Mouse (Mus musculus): ENCODE measurements around the gene Wdr60.

DNA sequence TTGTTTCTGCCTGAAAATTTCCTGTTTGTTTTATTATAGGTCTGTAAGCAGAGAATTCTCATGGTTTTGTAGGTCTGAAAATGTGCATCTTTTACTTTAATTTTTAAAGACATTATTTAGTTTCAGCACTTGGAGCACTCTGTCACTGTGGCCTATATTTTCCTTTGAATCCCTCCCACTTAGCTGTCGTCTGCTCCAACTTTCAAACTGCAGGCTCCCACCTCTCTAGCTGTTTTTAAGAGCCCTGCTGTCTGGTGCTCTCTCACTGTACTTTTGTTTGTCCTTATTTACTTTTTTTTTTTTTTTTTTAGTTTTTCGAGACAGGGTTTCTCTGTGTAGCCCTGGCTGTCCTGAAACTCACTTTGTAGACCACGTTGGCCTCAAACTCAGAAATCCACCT, 24.0 kb downstream of the Wdr60 start:
- no peak for TF ChIP-seq POLR2A (IDR thresholded peaks at IDR 0.05; ENCODE audit: low read depth, low read length)
- TF ChIP-seq CTCF (conservative IDR thresholded peaks at IDR 0.05; ENCODE audit: insufficient read depth, insufficient read length, low read depth, low read length), result no peak
